Mouse (Mus musculus) MEL-GATA-1-ER (cell line): ENCODE data around the gene Fbxw8.

Experiments used
- DNase-seq: peaks from one replicate; pipeline ENCODE4 v3.0.0-alpha.2; 2012; ENCODE audit warnings: low read depth; ENCODE audit errors: extremely low read depth

The Fbxw8 gene

DNA sequence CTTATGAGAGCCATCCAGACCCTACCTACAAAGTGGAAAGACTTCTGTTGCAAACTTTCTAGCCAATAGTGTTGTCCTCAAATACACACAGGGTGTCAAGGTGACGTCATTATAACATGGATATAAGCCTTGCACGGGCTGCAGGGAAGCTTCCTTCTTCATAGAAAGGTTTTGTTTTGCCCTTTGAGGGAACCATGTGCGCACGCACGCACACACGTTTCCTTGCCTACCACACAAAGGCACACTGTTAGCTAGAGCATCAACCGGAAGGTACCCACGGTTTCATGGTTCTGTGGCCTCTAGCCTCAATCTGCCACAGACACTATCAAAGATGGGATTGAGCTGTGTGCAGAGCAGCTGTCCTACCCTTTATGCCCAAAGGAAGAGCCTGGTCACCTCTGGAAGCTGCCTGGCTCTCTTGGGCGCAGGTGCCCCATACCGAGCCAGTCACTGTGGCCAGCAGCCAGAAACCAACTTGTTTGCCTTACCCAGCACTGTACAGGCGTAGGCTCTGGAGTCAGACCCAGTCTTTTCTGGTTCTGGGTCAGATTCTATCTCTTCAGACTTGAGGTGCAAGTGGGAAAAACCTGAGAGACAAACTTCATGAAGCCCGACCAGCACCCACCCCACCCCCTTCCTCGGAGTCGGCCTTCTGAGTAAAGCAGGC is 108.0 kb downstream of the Fbxw8 start:
- no peak for DNase-seq

DNA sequence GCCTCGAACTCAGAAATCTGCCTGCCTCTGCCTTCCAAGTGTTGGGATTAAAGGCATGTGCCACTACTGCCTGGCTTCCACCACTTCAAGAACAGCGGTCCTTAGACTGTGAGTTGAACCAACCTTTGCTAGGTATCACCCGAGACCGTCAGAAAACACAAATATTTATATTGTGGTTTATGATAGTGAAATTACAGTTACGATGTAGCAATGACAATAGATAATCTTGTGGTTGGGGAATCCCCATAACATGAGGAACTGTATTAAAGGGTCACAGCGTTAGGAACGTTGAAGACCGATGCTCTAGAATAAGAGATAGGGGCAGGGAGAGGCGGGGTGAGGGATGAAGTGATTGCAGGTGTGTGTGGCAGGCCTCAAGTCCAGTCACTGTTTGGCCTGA is 109.9 kb downstream of the Fbxw8 start:
- DNase-seq = no peak

GRCm38 (mm10) chr5:118044907-118045306 is 110.4 kb downstream of the Fbxw8 start:
- no peak for DNase-seq

- DNase-seq = no peak
Measured at GRCm38 (mm10) chr5:118043761-118044160, 111.5 kb downstream of the Fbxw8 start.

GRCm38 (mm10) chr5:118042599-118042998 is 112.7 kb downstream of the Fbxw8 start:
- DNase-seq = no peak

DNA sequence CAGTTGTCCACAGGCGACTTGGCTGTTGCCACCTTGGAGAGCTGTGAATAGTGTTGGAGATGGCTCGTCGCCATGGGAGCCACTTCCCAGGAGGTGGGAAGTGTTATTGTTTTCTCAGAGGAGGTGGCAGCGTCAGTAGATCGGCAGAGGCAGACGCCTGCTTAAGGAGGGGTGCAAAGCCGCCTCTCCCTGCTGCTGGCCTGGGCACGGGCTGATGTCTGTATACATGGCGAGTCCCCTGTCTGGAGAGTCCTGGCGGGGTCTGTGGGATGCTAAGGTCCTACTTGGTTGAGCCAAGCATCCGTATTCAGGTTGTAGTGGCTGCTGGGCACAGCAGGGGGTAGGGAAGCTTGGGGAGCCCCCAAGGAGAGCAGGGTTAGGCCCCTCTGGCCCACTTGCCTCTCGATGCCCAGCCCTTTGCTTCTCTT is 116.0 kb downstream of the Fbxw8 start:
- no peak for DNase-seq

GRCm38 (mm10) chr5:118037798-118038484 is 117.3 kb downstream of the Fbxw8 start:
- DNase-seq = no peak

GRCm38 (mm10) chr5:118036888-118037797 is 118.1 kb downstream of the Fbxw8 start:
- DNase-seq = no peak

GRCm38 (mm10) chr5:118035786-118036185 is 119.5 kb downstream of the Fbxw8 start:
- DNase-seq = no peak

DNA sequence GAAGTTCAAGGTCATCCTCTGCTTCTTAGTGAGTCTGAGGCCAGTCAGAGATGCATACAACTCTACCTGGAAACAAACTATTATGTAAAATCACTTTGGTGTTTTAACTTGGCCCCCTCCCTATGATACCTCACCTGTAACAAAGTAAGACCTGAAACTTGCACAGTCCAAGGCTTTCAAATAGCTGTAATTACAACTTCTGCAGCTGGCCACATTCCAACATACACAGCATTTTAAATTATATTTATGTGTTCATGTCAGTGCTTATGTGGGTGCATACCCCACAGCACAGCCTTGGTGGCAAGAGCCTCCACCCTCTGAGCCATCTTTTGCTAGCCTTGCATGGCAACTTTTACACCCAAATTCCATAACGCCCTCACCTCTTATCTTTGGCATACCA is 120.6 kb downstream of the Fbxw8 start:
- no peak for DNase-seq

GRCm38 (mm10) chr5:118033740-118034139 is 121.5 kb downstream of the Fbxw8 start:
- DNase-seq = no peak

- DNase-seq = no peak
Measured at GRCm38 (mm10) chr5:118033328-118033727, 121.9 kb downstream of the Fbxw8 start.

- DNase-seq = no peak
Measured at GRCm38 (mm10) chr5:118031508-118031907, 123.8 kb downstream of the Fbxw8 start.

DNA sequence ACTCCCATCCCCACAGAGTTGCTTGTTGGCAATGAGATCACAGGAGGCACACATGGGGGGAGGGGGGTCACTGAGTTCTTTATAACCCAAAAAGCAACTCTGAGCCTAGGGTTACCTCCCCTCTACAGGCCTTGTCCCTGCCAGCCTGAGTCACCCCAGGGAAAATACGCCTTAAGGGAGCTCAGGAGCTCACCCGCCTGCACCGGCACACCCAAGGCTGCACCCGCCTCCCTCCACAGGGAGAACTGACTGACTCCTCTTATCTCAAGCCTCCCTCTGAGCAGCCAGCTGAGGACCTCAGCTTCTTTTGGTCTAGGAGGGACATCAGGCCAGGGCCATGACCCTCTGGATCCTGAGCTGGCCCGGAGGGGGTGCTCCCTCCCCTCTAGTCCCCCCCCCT is 124.2 kb downstream of the Fbxw8 start:
- no peak for DNase-seq

DNA sequence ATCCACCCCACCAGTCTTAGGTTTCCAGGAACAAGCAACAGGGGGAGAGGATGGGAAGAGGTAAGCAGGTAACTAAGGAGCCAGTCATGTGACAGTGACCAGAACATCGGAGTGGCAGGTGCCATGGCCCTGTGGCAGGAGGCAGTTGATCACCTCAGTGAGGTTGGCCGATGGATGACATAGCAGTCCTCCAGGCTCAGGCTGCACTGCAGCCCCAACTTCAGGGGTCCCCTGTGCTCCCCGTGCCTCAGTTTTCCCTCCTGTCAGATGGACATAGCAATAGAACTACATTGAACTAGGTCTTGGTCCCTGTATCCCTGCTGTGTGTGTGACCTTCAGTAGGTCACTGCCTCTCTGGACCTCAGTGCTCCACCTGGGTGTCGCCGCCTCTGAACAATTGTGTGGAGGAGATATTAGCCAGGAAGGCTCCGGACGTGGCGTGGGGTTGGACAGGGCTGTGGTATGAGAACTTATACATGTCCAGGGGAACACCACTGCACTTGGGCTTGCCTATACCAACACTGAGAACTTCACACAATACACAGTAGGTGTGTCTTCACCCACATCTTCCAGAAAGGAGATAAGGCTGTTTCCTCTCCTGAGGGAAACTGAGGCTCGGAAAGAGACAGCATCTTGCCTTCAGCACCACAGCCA is 125.1 kb downstream of the Fbxw8 start:
- no peak for DNase-seq

DNA sequence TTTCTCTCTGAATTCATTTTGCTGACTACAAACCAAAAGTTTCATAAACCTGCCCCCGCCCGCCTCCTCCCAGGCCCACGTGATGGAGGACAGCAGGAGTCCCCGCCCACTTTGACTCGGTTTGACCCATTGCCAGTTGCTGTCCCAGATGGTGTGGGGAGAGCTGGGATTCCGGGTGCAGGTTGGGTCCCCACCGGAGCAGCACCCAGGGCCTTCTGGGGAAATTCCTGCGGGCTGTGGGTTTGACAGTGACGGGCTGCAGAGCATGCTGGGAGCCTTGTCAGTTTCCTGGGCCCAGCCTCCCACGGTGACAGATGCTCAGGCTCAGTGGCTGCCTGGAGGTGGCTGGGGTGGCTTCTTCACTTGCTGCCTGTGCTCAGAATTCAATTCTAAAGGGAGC is 125.8 kb downstream of the Fbxw8 start:
- DNase-seq = no peak

DNA sequence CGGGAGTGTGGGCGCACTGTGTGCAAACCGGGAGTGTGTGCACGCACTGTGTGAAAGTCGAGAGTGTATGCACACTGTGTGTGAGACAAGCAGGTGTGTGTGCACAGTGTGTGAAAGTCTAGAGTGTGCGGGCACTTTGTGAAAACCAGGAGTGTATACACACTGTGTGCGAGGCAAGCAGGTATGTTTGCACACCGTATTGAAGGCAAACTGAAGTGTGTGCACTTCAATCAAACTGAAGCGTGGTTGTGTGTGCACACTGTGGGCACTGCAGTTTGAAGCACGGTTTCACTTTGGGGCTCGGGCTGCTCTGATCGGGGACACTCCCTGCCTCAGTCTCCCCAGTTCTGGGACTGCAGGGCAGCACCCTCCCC is 126.2 kb downstream of the Fbxw8 start:
- DNase-seq = no peak

DNA sequence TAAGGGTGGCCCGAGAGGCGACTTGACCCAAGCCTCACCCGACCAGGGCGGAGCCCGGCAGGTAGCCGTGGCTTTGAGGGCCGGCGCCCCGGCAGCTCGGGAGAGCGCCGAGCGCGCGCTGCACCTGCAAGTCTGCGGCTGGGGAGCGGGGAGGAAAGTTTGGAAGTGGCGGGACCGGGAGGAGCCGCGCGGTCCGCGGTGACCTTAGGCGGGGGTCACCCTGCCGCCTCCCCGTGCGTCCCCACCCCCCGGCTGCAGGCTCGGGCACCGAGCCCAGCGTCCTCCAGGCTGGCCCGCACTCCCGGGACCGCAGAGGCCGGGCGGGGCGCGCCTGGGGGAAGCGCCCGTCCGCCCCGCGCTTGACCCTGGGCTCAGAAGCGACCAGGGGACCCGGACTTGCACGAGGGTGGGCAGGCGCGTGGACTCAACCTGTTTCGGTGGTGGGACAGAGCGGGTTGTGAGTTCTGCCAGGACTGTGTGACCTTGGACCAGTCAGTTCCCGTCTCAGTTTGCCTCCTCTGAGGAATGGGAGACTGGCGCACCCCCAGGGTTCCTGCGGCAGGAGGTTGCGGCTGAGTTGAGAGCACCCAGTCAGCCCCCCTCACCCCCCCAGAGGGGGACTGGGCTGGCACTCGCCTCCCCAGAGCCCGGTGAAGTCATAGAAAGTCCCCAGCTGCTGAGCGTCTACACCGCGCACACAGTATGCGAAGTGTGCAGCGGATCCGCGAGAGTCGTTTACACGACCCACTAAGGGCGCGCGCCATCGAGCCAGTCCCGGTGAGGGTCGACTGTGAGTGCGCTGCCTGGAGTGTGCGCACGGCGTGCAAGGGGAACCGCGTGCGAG is 126.9 kb downstream of the Fbxw8 start:
- DNase-seq = no peak

GRCm38 (mm10) chr5:118027698-118028190 is 127.5 kb downstream of the Fbxw8 start, which contains the start of gene Tesc:
TSS of gene Tesc (plus strand) at chr5:118027743.
- DNase-seq = no peak

GRCm38 (mm10) chr5:118027101-118027697 is 128.1 kb downstream of the Fbxw8 start:
- no peak for DNase-seq
